Mouse (Mus musculus): Measurements from ENCODE around the gene Megf8. TPM values are rescaled to one million over a fixed set of nuclear protein-coding genes. Genes with fewer than 3 reads are reported as not detected.
A peak's percentile ranks its signal among the peaks of the same experiment; 100 is the strongest.

The Megf8 gene
- polyA plus RNA-seq, 1 experiment from 2014 or later = 11.4 TPM

- Histone ChIP-seq H3K27me3 (replicated peaks; ENCODE audit: control insufficient read depth, insufficient read depth, low read length) (no peaks in the 10 kb centered on the region), H3K4me2 (ENCODE audit: low read length) (no peak overlapping the region), H3K27ac (ENCODE audit: low read depth) (no peak overlapping the region), H3K36me3 (ENCODE audit: control insufficient read depth, insufficient read depth, low read length) (peaks cover 87% of the 10 kb centered on the region), H3K9me3 (ENCODE audit: control insufficient read depth, low read length) (no peaks in the 10 kb centered on the region), H3K4me1 (replicated peaks; ENCODE audit: control insufficient read depth, insufficient read depth, low read length) (peaks cover 11% of the 10 kb centered on the region), H3K9ac (ENCODE audit: low read length) (no peak overlapping the region), H3K4me3 (ENCODE audit: low read depth, low read length) (no peak overlapping the region)
- 72% methylated on average over 7 of the region's 7 CpGs for WGBS
- ATAC-seq (replicated peaks; ENCODE audit: low FRiP score, low TSS enrichment, low read depth) (no peak), DNase-seq (ENCODE audit: low spot score) (no peak)
These were observed 24.9 kb upstream of the Megf8 start for GRCm38 (mm10) chr7:25292107-25292506.

DNA sequence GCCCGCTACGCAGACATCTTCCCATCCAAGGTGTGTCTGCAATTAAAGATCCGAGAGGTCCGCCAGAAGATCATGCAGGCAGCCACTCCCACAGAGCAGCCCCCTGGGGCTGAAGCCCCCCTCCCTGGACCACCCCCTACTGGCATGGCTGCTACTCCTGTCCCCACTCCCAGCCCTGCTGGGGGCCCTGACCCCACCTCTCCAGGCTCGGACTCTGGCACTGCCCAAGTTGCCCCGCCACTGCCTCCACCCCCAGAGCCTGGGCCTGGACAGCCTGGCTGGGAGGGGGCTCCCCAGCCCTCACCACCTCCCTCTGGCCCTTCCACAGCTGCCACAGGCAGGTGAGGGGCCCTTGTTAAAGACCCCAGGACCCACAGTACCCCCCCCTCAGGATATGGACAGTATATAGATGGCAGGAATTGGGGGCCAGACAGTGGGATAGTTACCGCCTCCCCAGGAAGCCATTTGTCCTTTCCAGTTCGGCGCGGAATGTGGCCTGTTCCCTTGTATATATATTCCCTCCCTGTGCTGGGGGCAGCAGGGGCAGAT is 23.7 kb upstream of the Megf8 start:
- Histone ChIP-seq H3K4me1 (replicated peaks; ENCODE audit: control insufficient read depth, insufficient read depth, low read length) (peaks cover 11% of the 10 kb centered on the region), H3K27ac (ENCODE audit: low read depth) (no peak overlapping the region), H3K36me3 (ENCODE audit: control insufficient read depth, insufficient read depth, low read length) (peaks cover 76% of the 10 kb centered on the region), H3K4me2 (ENCODE audit: low read length) (no peak overlapping the region), H3K9me3 (ENCODE audit: control insufficient read depth, low read length) (no peaks in the 10 kb centered on the region), H3K9ac (ENCODE audit: low read length) (no peak overlapping the region), H3K27me3 (replicated peaks; ENCODE audit: control insufficient read depth, insufficient read depth, low read length) (no peaks in the 10 kb centered on the region), H3K4me3 (ENCODE audit: low read depth, low read length) (no peak overlapping the region)
- ATAC-seq (replicated peaks; ENCODE audit: low FRiP score, low TSS enrichment, low read depth) (no peak), DNase-seq (ENCODE audit: low spot score) (no peak)
- WGBS = 72% methylated on average over 10 of the region's 10 CpGs

DNA sequence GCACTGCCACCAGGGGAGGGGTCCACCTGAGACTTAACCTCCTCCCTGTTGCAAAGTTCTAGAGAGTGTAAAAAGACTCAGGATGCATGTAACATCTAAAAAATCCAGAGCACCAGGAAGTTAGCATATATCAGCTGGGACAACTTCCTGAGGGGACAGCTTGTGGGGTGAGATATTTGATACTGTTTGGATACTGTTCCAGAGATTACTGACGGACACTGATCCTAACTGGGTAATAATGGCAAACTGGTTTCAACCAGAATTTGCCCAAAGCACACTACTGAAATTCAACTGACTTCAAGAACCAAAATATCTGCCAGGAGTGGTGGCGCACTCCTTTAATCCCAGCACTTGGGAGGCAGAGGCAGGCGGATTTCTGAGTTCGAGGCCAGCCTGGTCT is 22.5 kb upstream of the Megf8 start:
- no peaks in the 10 kb centered on the region for H3K9me3 ChIP-seq (ENCODE audit: control insufficient read depth, low read length)
- ATAC-seq (replicated peaks; ENCODE audit: low FRiP score, low TSS enrichment, low read depth) (no peak), DNase-seq (ENCODE audit: low spot score) (no peak)
- H3K4me1 ChIP-seq (replicated peaks; ENCODE audit: control insufficient read depth, insufficient read depth, low read length) = peaks cover 11% of the 10 kb centered on the region
- H3K27me3 ChIP-seq (replicated peaks; ENCODE audit: control insufficient read depth, insufficient read depth, low read length) = no peaks in the 10 kb centered on the region
- H3K9ac ChIP-seq (ENCODE audit: low read length) = no peak overlapping the region
- WGBS = 92% methylated on average over 4 of the region's 4 CpGs
- H3K4me2 ChIP-seq (ENCODE audit: low read length) = no peak overlapping the region
- peaks cover 63% of the 10 kb centered on the region for H3K36me3 ChIP-seq (ENCODE audit: control insufficient read depth, insufficient read depth, low read length)
- no peak overlapping the region for H3K4me3 ChIP-seq (ENCODE audit: low read depth, low read length)
- H3K27ac ChIP-seq (ENCODE audit: low read depth) = no peak overlapping the region

GRCm38 (mm10) chr7:25294960-25295722 is 21.8 kb upstream of the Megf8 start:
- H3K36me3 ChIP-seq (ENCODE audit: control insufficient read depth, insufficient read depth, low read length) = peaks cover 57% of the 10 kb centered on the region
- no peak for DNase-seq (ENCODE audit: low spot score)
- no peak for ATAC-seq (replicated peaks; ENCODE audit: low FRiP score, low TSS enrichment, low read depth)

DNA sequence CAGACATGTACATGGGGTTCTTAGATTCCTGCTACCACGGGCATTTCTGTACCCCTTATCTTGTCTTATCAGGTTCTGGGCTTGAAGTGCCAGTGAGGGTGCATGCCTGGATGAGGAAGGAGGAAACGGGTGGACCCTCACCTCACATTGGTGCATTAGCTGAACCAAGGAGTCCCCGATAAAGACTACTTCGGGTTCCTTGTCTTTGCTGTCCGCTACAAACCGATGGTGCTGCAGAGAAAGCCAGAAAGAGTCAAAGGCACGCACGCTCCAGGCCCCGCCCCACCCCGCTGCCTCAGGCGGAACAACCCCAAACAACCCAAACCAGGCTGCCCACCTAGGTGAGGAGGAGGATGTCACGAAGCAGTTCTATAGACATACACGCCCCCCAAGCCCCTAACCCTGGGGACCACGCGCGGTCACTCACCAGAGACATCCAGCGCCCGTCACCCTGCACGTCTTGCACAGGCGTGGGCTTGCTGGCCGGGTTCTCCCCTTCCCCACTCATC is 20.0 kb upstream of the Megf8 start:
- ATAC-seq (replicated peaks; ENCODE audit: low FRiP score, low TSS enrichment, low read depth) (peak; percentile 13; the same call in 1 of the 2 replicates), DNase-seq (ENCODE audit: low spot score) (peak; percentile 76)
- Histone ChIP-seq H3K36me3 (ENCODE audit: control insufficient read depth, insufficient read depth, low read length) (peaks cover 38% of the 10 kb centered on the region), H3K4me2 (ENCODE audit: low read length) (peak overlapping the region; percentile 73), H3K4me1 (replicated peaks; ENCODE audit: control insufficient read depth, insufficient read depth, low read length) (peaks cover 11% of the 10 kb centered on the region), H3K27me3 (replicated peaks; ENCODE audit: control insufficient read depth, insufficient read depth, low read length) (no peaks in the 10 kb centered on the region), H3K27ac (ENCODE audit: low read depth) (peak overlapping the region; percentile 93), H3K9ac (ENCODE audit: low read length) (peak overlapping the region; percentile 70), H3K4me3 (ENCODE audit: low read depth, low read length) (peak overlapping the region; percentile 79), H3K9me3 (ENCODE audit: control insufficient read depth, low read length) (no peaks in the 10 kb centered on the region)
- under 1% methylated on average over 21 of the region's 21 CpGs for WGBS

More at GRCm38 (mm10) chr7:25294960-25295722, 21.8 kb upstream of the Megf8 start:
- Histone ChIP-seq H3K9ac (ENCODE audit: low read length) (no peak overlapping the region), H3K4me2 (ENCODE audit: low read length) (no peak overlapping the region), H3K27ac (ENCODE audit: low read depth) (no peak overlapping the region), H3K9me3 (ENCODE audit: control insufficient read depth, low read length) (no peaks in the 10 kb centered on the region), H3K4me1 (replicated peaks; ENCODE audit: control insufficient read depth, insufficient read depth, low read length) (peaks cover 11% of the 10 kb centered on the region), H3K27me3 (replicated peaks; ENCODE audit: control insufficient read depth, insufficient read depth, low read length) (no peaks in the 10 kb centered on the region), H3K4me3 (ENCODE audit: low read depth, low read length) (no peak overlapping the region)
- 89% methylated on average over 12 of the region's 12 CpGs for WGBS

DNA sequence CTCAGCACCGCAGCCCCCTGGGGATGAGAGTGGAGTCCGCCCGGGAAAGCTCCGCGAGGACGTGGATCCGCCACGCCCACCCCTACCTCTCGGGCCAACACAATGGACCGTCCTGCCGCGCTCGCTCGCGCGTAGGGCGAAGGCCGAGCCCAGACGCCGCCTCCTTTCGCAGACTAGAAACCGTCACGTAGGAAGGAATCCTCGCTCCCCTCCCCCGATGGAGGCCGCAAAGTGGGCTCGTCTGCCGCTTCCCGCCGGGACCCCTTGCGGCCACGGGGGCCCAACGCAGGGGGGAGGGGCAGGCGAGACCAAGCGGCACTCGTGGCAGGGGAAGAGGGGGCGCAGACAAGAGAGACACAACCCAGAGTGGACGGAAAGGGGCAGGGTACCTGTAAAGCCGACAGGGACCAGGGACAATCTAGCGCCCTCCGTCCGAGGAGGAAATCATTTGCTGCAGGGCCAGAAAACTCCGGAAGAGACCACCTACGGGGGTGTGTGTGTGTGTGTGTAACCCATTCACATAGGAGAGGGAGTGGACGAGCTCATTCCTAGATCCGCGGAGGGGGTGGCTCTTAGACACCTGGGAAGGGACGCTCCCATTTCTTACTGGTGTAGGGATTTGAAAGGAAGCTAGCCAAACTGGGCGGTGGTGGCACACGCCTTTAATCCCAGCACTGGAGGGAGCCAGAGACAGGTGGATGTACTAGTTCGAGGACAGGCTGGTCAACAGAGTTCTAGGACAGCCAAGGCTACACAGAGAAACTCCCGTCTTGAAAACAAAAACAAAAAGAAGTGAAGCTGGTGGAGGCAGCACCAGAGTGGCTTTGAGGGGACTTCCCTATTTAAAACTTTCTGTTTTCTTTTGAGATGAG is 19.3 kb upstream of the Megf8 start, which contains the start of gene Pafah1b3:
Pafah1b3 (minus strand) TSS at position 533 of the 872 bp plus-strand sequence.
- ATAC-seq (replicated peaks; ENCODE audit: low FRiP score, low TSS enrichment, low read depth) (peak; percentile 91), DNase-seq (ENCODE audit: low spot score) (peak; percentile 96)
- H3K4me2 ChIP-seq (ENCODE audit: low read length) = peak within 1 kb of the TSS; percentile 73
- H3K4me3 ChIP-seq (ENCODE audit: low read depth, low read length) = peak within 1 kb of the TSS; percentile 79
- under 1% methylated on average over 52 of the region's 52 CpGs for WGBS
- peaks cover 31% of the 10 kb centered on the region for H3K36me3 ChIP-seq (ENCODE audit: control insufficient read depth, insufficient read depth, low read length)
- peak within 1 kb of the TSS; percentile 70 for H3K9ac ChIP-seq (ENCODE audit: low read length)
- H3K27ac ChIP-seq (ENCODE audit: low read depth) = peak within 1 kb of the TSS; percentile 93
- H3K9me3 ChIP-seq (ENCODE audit: control insufficient read depth, low read length) = no peaks in the 10 kb centered on the region
- H3K27me3 ChIP-seq (replicated peaks; ENCODE audit: control insufficient read depth, insufficient read depth, low read length) = no peaks in the 10 kb centered on the region
- H3K4me1 ChIP-seq (replicated peaks; ENCODE audit: control insufficient read depth, insufficient read depth, low read length) = peaks cover 11% of the 10 kb centered on the region

- Histone ChIP-seq H3K27ac (ENCODE audit: low read depth) (no peak within 1 kb of the TSS), H3K36me3 (ENCODE audit: control insufficient read depth, insufficient read depth, low read length) (no peaks in the 10 kb centered on the region), H3K9me3 (ENCODE audit: control insufficient read depth, low read length) (no peaks in the 10 kb centered on the region), H3K9ac (ENCODE audit: low read length) (no peak within 1 kb of the TSS), H3K27me3 (replicated peaks; ENCODE audit: control insufficient read depth, insufficient read depth, low read length) (no peaks in the 10 kb centered on the region), H3K4me2 (ENCODE audit: low read length) (no peak within 1 kb of the TSS), H3K4me3 (ENCODE audit: low read depth, low read length) (no peak within 1 kb of the TSS), H3K4me1 (replicated peaks; ENCODE audit: control insufficient read depth, insufficient read depth, low read length) (peaks cover 12% of the 10 kb centered on the region)
- WGBS = 45% methylated on average over 19 of the region's 19 CpGs
- DNase-seq (ENCODE audit: low spot score) (no peak), ATAC-seq (replicated peaks; ENCODE audit: low FRiP score, low TSS enrichment, low read depth) (no peak)
These were observed 15.9 kb upstream of the Megf8 start, which contains the start of gene Prr19 for GRCm38 (mm10) chr7:25301063-25301462. Gene Prr19 (plus strand): TSS chr7:25301411.

- H3K4me2 ChIP-seq (ENCODE audit: low read length) = no peak overlapping the region
- H3K9ac ChIP-seq (ENCODE audit: low read length) = no peak overlapping the region
- DNase-seq (ENCODE audit: low spot score) (no peak), ATAC-seq (replicated peaks; ENCODE audit: low FRiP score, low TSS enrichment, low read depth) (no peak)
- no peaks in the 10 kb centered on the region for H3K36me3 ChIP-seq (ENCODE audit: control insufficient read depth, insufficient read depth, low read length)
- peaks cover 7% of the 10 kb centered on the region; the same call in 1 of the 2 replicates for H3K27me3 ChIP-seq (replicated peaks; ENCODE audit: control insufficient read depth, insufficient read depth, low read length)
- 59% methylated on average over 9 of the region's 9 CpGs for WGBS
- no peak overlapping the region for H3K4me3 ChIP-seq (ENCODE audit: low read depth, low read length)
- 0 out of 2 replicates have a peak, but pooled peaks cover 3% of the 10 kb centered on the region for H3K4me1 ChIP-seq (replicated peaks; ENCODE audit: control insufficient read depth, insufficient read depth, low read length)
- H3K9me3 ChIP-seq (ENCODE audit: control insufficient read depth, low read length) = no peaks in the 10 kb centered on the region
- H3K27ac ChIP-seq (ENCODE audit: low read depth) = no peak overlapping the region
These were observed 13.8 kb upstream of the Megf8 start for GRCm38 (mm10) chr7:25303003-25303684.

Measured in intestine, embryonic 14.5 days (tissue).